Mouse (Mus musculus): ENCODE measurements around the gene Minpp1. TPM values are rescaled to one million over a fixed set of nuclear protein-coding genes. Genes with fewer than 3 reads are reported as not detected.

Minpp1 gene
- polyA plus RNA-seq, 1 experiment, result 29.1 TPM

GRCm38 (mm10) chr19:32530296-32530695 is 44.7 kb downstream of the Minpp1 start:
- TF ChIP-seq CTCF (IDR thresholded peaks at IDR 0.05; ENCODE audit: insufficient read depth, low read length) (no peak), POLR2A (IDR thresholded peaks at IDR 0.05; ENCODE audit: borderline replicate concordance, extremely low read depth, low read depth, low read length) (no peak)
- WGBS, result 89% methylated on average over 7 of the region's 7 CpGs
- Histone ChIP-seq H3K4me3 (replicated peaks; ENCODE audit: extremely low read depth, low read depth, low read length) (no peak overlapping the region), H3K4me1 (ENCODE audit: control insufficient read depth, insufficient read depth, low read length) (no peaks in the 10 kb centered on the region)
- no peak for DNase-seq

GRCm38 (mm10) chr19:32532331-32532730 is 46.8 kb downstream of the Minpp1 start:
- no peaks in the 10 kb centered on the region for H3K4me1 ChIP-seq (ENCODE audit: control insufficient read depth, insufficient read depth, low read length)
- no peak for DNase-seq
- no peak overlapping the region for H3K4me3 ChIP-seq (replicated peaks; ENCODE audit: extremely low read depth, low read depth, low read length)
- 64% methylated on average over 3 of the region's 3 CpGs for WGBS
- TF ChIP-seq CTCF (IDR thresholded peaks at IDR 0.05; ENCODE audit: insufficient read depth, low read length), result no peak
- TF ChIP-seq POLR2A (IDR thresholded peaks at IDR 0.05; ENCODE audit: borderline replicate concordance, extremely low read depth, low read depth, low read length), result no peak

- H3K4me3 ChIP-seq (replicated peaks; ENCODE audit: extremely low read depth, low read depth, low read length), result no peak overlapping the region
- no peaks in the 10 kb centered on the region for H3K4me1 ChIP-seq (ENCODE audit: control insufficient read depth, insufficient read depth, low read length)
- no peak for DNase-seq
- no peak for TF ChIP-seq POLR2A (IDR thresholded peaks at IDR 0.05; ENCODE audit: borderline replicate concordance, extremely low read depth, low read depth, low read length)
- no peak for TF ChIP-seq CTCF (IDR thresholded peaks at IDR 0.05; ENCODE audit: insufficient read depth, low read length)
- WGBS, result 70% methylated on average over 7 of the region's 7 CpGs
These were observed 47.4 kb downstream of the Minpp1 start for GRCm38 (mm10) chr19:32532737-32533505.

DNA sequence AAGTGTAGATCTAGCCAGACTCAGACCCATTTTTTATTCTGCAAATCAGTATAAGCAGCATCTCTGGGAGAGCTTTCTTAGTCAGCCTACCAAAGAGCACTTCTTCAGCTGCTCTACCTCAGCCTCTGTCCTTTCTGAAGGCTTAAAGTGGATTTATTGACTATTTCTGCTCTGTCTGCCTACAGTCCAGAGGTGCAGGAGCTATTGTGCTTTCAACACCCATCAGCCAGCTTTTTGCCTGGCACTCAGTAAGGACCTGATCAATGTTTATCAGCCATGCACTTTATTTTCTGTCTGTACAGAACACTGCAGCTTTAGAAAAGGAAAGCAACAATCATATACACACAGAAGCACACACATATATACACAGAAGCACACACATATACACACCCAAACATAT is 49.3 kb downstream of the Minpp1 start:
- Histone ChIP-seq H3K4me1 (ENCODE audit: control insufficient read depth, insufficient read depth, low read length) (no peaks in the 10 kb centered on the region), H3K4me3 (replicated peaks; ENCODE audit: extremely low read depth, low read depth, low read length) (no peak overlapping the region)
- DNase-seq, result no peak
- TF ChIP-seq POLR2A (IDR thresholded peaks at IDR 0.05; ENCODE audit: borderline replicate concordance, extremely low read depth, low read depth, low read length) (no peak), CTCF (IDR thresholded peaks at IDR 0.05; ENCODE audit: insufficient read depth, low read length) (no peak)

DNA sequence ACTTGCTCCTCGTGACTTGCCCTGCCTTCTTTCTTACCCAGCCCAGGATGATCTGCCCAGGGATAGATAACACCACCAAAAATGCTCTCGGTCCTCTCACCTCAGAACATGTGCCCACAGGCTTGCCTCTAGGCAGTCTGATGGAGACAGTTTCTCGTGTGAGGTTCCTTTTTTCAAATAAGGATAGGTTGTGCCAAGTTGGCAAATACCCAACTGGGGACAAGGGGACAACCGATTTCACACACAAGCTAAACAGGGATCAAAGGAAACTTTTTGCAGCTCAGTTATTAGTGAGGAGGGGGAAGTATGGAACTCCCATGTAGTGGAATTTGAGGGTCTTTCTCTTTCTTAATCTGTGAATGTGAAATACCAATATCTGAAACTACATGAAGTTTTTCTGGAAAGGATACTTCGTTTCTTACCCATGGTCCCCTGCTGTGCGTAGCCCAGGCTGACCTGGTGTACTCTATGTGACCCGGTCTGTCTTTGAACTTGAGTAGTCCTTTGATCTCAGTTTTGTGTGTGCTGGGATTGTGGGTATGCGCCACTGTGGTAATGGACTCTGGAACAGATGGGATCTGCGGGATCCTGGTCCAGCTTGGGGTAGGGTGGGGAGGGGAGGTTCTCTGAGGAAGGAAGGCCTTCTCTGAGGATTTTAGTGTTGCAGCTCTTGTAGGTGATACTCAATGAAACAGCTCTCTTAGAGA is 57.4 kb downstream of the Minpp1 start:
- 71% methylated on average over 9 of the region's 9 CpGs for whole genome bisulfite sequencing
- no peak for DNase-seq
- TF ChIP-seq POLR2A (IDR thresholded peaks at IDR 0.05; ENCODE audit: borderline replicate concordance, extremely low read depth, low read depth, low read length) (no peak), CTCF (IDR thresholded peaks at IDR 0.05; ENCODE audit: insufficient read depth, low read length) (no peak)
- H3K4me1 ChIP-seq (ENCODE audit: control insufficient read depth, insufficient read depth, low read length), result no peaks in the 10 kb centered on the region
- H3K4me3 ChIP-seq (replicated peaks; ENCODE audit: extremely low read depth, low read depth, low read length), result no peak overlapping the region

DNA sequence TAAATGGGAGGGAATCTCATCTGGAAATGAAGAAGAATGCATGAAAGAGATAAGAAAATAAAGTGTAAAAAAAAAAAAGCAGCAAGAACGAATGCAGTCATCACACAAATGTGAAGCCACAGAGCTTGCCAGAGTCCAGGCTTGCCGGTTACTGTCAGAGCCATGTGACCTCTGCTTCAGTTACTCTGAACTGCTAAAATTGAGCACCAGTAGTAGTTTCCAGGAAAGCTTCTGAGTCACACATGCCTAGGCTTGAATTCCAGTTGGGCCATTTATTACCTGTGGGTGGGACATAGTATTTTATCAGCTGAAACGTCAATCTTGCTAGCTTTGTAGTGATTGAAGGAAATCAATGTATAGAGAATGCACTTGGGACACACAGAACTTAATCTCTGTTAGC is 61.8 kb downstream of the Minpp1 start:
- WGBS, result 58% methylated on average over 3 of the region's 3 CpGs

GRCm38 (mm10) chr19:32548202-32548601 is 62.6 kb downstream of the Minpp1 start:
- no peak for TF ChIP-seq POLR2A (IDR thresholded peaks at IDR 0.05; ENCODE audit: borderline replicate concordance, extremely low read depth, low read depth, low read length)
- TF ChIP-seq CTCF (IDR thresholded peaks at IDR 0.05; ENCODE audit: insufficient read depth, low read length), result no peak
- Histone ChIP-seq H3K4me1 (ENCODE audit: control insufficient read depth, insufficient read depth, low read length) (no peaks in the 10 kb centered on the region; the same call in 1 of the 2 replicates), H3K4me3 (replicated peaks; ENCODE audit: extremely low read depth, low read depth, low read length) (no peak overlapping the region)
- no peak for DNase-seq
- WGBS, result 90% methylated on average over 15 of the region's 15 CpGs

More for the DNA sequence above, 61.8 kb downstream of the Minpp1 start:
- Histone ChIP-seq H3K4me1 (ENCODE audit: control insufficient read depth, insufficient read depth, low read length) (no peaks in the 10 kb centered on the region; the same call in 1 of the 2 replicates), H3K4me3 (replicated peaks; ENCODE audit: extremely low read depth, low read depth, low read length) (no peak overlapping the region)
- no peak for DNase-seq
- TF ChIP-seq CTCF (IDR thresholded peaks at IDR 0.05; ENCODE audit: insufficient read depth, low read length), result no peak
- TF ChIP-seq POLR2A (IDR thresholded peaks at IDR 0.05; ENCODE audit: borderline replicate concordance, extremely low read depth, low read depth, low read length), result no peak

DNA sequence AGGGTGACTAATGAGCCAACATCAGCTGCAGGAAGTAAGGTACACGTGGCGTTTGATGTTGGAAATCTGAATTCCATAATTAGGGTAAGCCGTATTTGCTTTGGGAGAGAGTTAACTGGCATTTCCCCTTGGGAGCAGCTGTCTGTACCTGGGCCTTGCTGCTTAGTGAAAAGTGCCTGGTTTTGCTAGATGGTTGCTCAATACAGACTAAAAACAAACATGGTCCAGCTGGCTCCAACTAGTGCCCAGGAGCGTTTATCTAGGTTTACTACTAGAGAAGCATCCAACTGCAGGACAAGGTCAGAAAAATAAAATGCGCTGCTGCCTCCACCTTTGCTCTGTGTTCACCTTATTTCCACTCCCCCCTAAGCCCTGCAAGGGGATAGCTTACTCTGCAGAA is 64.9 kb downstream of the Minpp1 start:
- Histone ChIP-seq H3K4me3 (replicated peaks; ENCODE audit: extremely low read depth, low read depth, low read length) (no peak overlapping the region), H3K4me1 (ENCODE audit: control insufficient read depth, insufficient read depth, low read length) (no peaks in the 10 kb centered on the region; the same call in 1 of the 2 replicates)
- TF ChIP-seq CTCF (IDR thresholded peaks at IDR 0.05; ENCODE audit: insufficient read depth, low read length), result no peak
- TF ChIP-seq POLR2A (IDR thresholded peaks at IDR 0.05; ENCODE audit: borderline replicate concordance, extremely low read depth, low read depth, low read length), result no peak
- 43% methylated on average over 5 of the region's 5 CpGs for WGBS
- no peak for DNase-seq

DNA sequence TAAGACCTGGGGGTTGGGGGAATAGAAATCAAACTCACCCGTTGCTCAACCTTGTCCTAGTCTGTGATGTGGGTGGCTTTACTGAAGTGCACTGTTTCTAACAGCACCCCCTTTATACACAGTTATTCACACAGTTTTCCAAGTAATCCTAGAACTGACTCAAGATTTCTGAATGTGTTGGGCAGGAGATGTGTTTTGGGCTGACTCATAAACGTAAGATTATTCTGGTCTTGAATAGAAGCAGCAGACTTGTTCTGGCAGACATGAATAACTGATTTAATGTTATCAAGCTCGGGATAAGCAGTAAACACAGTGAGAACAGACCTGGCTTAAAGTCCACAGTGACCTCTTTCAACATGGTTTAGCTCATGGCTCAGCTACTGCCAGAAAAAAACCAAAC is 65.9 kb downstream of the Minpp1 start:
- H3K4me1 ChIP-seq (ENCODE audit: control insufficient read depth, insufficient read depth, low read length), result no peaks in the 10 kb centered on the region; the same call in 1 of the 2 replicates
- DNase-seq, result no peak
- H3K4me3 ChIP-seq (replicated peaks; ENCODE audit: extremely low read depth, low read depth, low read length), result no peak overlapping the region
- 55% methylated on average over 3 of the region's 3 CpGs for WGBS
- no peak for TF ChIP-seq CTCF (IDR thresholded peaks at IDR 0.05; ENCODE audit: insufficient read depth, low read length)
- TF ChIP-seq POLR2A (IDR thresholded peaks at IDR 0.05; ENCODE audit: borderline replicate concordance, extremely low read depth, low read depth, low read length), result no peak

Measured in lung, adult 2 months (tissue).